Mouse (Mus musculus) embryonic facial prominence, embryonic 10.5 days (tissue): ENCODE measurements around the gene Gng7. TPM values are rescaled to one million over a fixed set of nuclear protein-coding genes. Genes with fewer than 3 reads are reported as not detected.

Experiments
- DNase-seq: peaks from one replicate; pipeline ENCODE4 v3.0.0-alpha.2; 2017; ENCODE audit warnings: low spot score
- H3K27ac ChIP-seq: fragments of 300-500 bp; sonication (generic); replicated peaks from 2 replicates; pipeline ENCODE4 v1.5.1; 2016; ENCODE audit warnings: mild to moderate bottlenecking
- H3K27me3 ChIP-seq: fragments of 300-500 bp; sonication (generic); replicated peaks from 2 replicates; pipeline ENCODE4 v1.6.1; 2016; ENCODE audit warnings: low read depth, mild to moderate bottlenecking; ENCODE audit not compliant: poor library complexity, severe bottlenecking
- H3K36me3 ChIP-seq: fragments of 300-500 bp; sonication (generic); replicated peaks from 2 replicates; pipeline ENCODE4 v1.6.1; 2016; ENCODE audit warnings: mild to moderate bottlenecking, moderate library complexity
- H3K4me1 ChIP-seq: fragments of 300-500 bp; sonication (generic); 2 replicates; pipeline ENCODE4 v1.6.1; 2016
- H3K4me3 ChIP-seq: fragments of 300-500 bp; sonication (generic); 2 replicates; pipeline ENCODE4 v1.5.1; 2016; ENCODE audit warnings: mild to moderate bottlenecking, moderate library complexity
- H3K9me3 ChIP-seq: fragments of 300-500 bp; sonication (generic); 2 replicates; pipeline ENCODE4 v1.6.1; 2016; ENCODE audit warnings: mild to moderate bottlenecking
- WGBS: fragments of 180-500 bp; shearing (Covaris S2); methylation state at CpG from one replicate; pipeline ENCODE4 v1.1.7; 2016; 5-methylcytosine and 5-hydroxymethylcytosine counted together
- polyA plus RNA-seq: library from polyadenylated mRNA; unstranded; fragments of >200 nt; fragmentation: Nextera tagmentation; extraction: Ambion mirVana; gene quantifications from 2 replicates; pipeline ENCODE4 v1.2.1, GENCODE M21; 2016

The Gng7 gene
- polyA plus RNA-seq, 1 experiment from 2014 or later = 6.7 TPM

GRCm38 (mm10) chr10:80933421-80933979 lies 81.2 kb downstream of the Gng7 start:
- H3K4me3 ChIP-seq = peak overlapping the region; percentile 64
- H3K9me3 ChIP-seq = no peaks in the 10 kb centered on the region
- H3K4me1 ChIP-seq = peaks cover 95% of the 10 kb centered on the region
- H3K27me3 ChIP-seq = peaks cover 85% of the 10 kb centered on the region
- no peaks in the 10 kb centered on the region for H3K36me3 ChIP-seq
- 3% methylated on average over 21 of the region's 21 CpGs for WGBS
- peak; percentile 35 for DNase-seq
- H3K27ac ChIP-seq = no peak overlapping the region

GRCm38 (mm10) chr10:80932700-80933420 lies 81.9 kb downstream of the Gng7 start:
- H3K9me3 ChIP-seq = no peaks in the 10 kb centered on the region
- peaks cover 90% of the 10 kb centered on the region for H3K4me1 ChIP-seq
- H3K27ac ChIP-seq = 0 out of 2 replicates have a peak overlapping the region, but pooled peaks have one; percentile 45
- WGBS = 1% methylated on average over 17 of the region's 17 CpGs
- H3K27me3 ChIP-seq = peaks cover 79% of the 10 kb centered on the region
- peak; percentile 41 for DNase-seq
- H3K4me3 ChIP-seq = peak overlapping the region; percentile 64
- no peaks in the 10 kb centered on the region for H3K36me3 ChIP-seq

GRCm38 (mm10) chr10:80932206-80932605 lies 82.5 kb downstream of the Gng7 start:
- H3K9me3 ChIP-seq = no peaks in the 10 kb centered on the region
- H3K36me3 ChIP-seq = no peaks in the 10 kb centered on the region
- peak; percentile 59 for DNase-seq
- H3K27ac ChIP-seq = 0 out of 2 replicates have a peak overlapping the region, but pooled peaks have one; percentile 45
- peaks cover 86% of the 10 kb centered on the region for H3K4me1 ChIP-seq
- H3K4me3 ChIP-seq = peak overlapping the region; percentile 64
- H3K27me3 ChIP-seq = peaks cover 72% of the 10 kb centered on the region
- under 1% methylated on average over 20 of the region's 20 CpGs for WGBS

- DNase-seq = peak; percentile 58
- under 1% methylated on average over 26 of the region's 26 CpGs for WGBS
- Histone ChIP-seq H3K4me1 (peaks cover 86% of the 10 kb centered on the region), H3K27me3 (peaks cover 67% of the 10 kb centered on the region), H3K4me3 (peak overlapping the region; percentile 64), H3K27ac (no peak overlapping the region), H3K36me3 (no peaks in the 10 kb centered on the region), H3K9me3 (no peaks in the 10 kb centered on the region)
Measured at GRCm38 (mm10) chr10:80931695-80932094, 83.0 kb downstream of the Gng7 start.

- Histone ChIP-seq H3K27ac (no peak overlapping the region), H3K36me3 (no peaks in the 10 kb centered on the region), H3K27me3 (peaks cover 62% of the 10 kb centered on the region), H3K9me3 (no peaks in the 10 kb centered on the region), H3K4me3 (peak overlapping the region; percentile 64), H3K4me1 (peaks cover 86% of the 10 kb centered on the region)
- 6% methylated on average over 14 of the region's 14 CpGs for WGBS
- peak; percentile 37 for DNase-seq
Measured at GRCm38 (mm10) chr10:80931153-80931671, 83.5 kb downstream of the Gng7 start.

- DNase-seq = peak; percentile 46
- H3K4me3 ChIP-seq = peak overlapping the region; percentile 64
- under 1% methylated on average over 45 of the region's 45 CpGs for WGBS
Measured at GRCm38 (mm10) chr10:80930361-80931152, 84.2 kb downstream of the Gng7 start.

GRCm38 (mm10) chr10:80929299-80930226 lies 85.2 kb downstream of the Gng7 start, which contains the start of gene Gadd45b:
Gene Gadd45b, plus strand, starts transcription at chr10:80930073.
- DNase-seq = peak; percentile 99
- Histone ChIP-seq H3K36me3 (no peaks in the 10 kb centered on the region), H3K27ac (peak within 1 kb of the TSS; percentile 78), H3K9me3 (no peaks in the 10 kb centered on the region), H3K4me1 (peaks cover 75% of the 10 kb centered on the region), H3K4me3 (peak within 1 kb of the TSS; percentile 64), H3K27me3 (peaks cover 46% of the 10 kb centered on the region)
- WGBS = under 1% methylated on average over 56 of the region's 56 CpGs

More at GRCm38 (mm10) chr10:80930361-80931152, 84.2 kb downstream of the Gng7 start:
- Histone ChIP-seq H3K36me3 (no peaks in the 10 kb centered on the region), H3K27ac (peak overlapping the region; percentile 52), H3K27me3 (peaks cover 56% of the 10 kb centered on the region), H3K4me1 (peaks cover 83% of the 10 kb centered on the region), H3K9me3 (no peaks in the 10 kb centered on the region)

- Histone ChIP-seq H3K4me3 (peak overlapping the region; percentile 64), H3K27ac (peak overlapping the region; percentile 78)
- WGBS = under 1% methylated on average over 48 of the region's 48 CpGs
Measured at GRCm38 (mm10) chr10:80928586-80929298, 86.0 kb downstream of the Gng7 start.

GRCm38 (mm10) chr10:80925472-80925871 lies 89.3 kb downstream of the Gng7 start:
- Histone ChIP-seq H3K27ac (no peak overlapping the region), H3K36me3 (no peaks in the 10 kb centered on the region), H3K9me3 (no peaks in the 10 kb centered on the region), H3K4me1 (peaks cover 43% of the 10 kb centered on the region), H3K4me3 (no peak overlapping the region), H3K27me3 (peaks cover 17% of the 10 kb centered on the region)
- WGBS = 51% methylated on average over 3 of the region's 3 CpGs
- no peak for DNase-seq

More at GRCm38 (mm10) chr10:80928586-80929298, 86.0 kb downstream of the Gng7 start:
- peak; percentile 92 for DNase-seq
- Histone ChIP-seq H3K4me1 (peaks cover 67% of the 10 kb centered on the region), H3K9me3 (no peaks in the 10 kb centered on the region), H3K36me3 (no peaks in the 10 kb centered on the region), H3K27me3 (peaks cover 38% of the 10 kb centered on the region)

- Histone ChIP-seq H3K27me3 (0 out of 2 replicates have a peak, but pooled peaks cover 12% of the 10 kb centered on the region), H3K27ac (peak overlapping the region; percentile 75), H3K9me3 (no peaks in the 10 kb centered on the region), H3K4me1 (peaks cover 36% of the 10 kb centered on the region), H3K4me3 (peak overlapping the region; percentile 53), H3K36me3 (no peaks in the 10 kb centered on the region)
- 3% methylated on average over 16 of the region's 16 CpGs for whole genome bisulfite sequencing
- peak; percentile 53 for DNase-seq
Measured at GRCm38 (mm10) chr10:80921923-80922322, 92.8 kb downstream of the Gng7 start.
